Mouse (Mus musculus): ENCODE measurements around the gene Gm45785. TPM values are rescaled to one million over a fixed set of nuclear protein-coding genes. Genes with fewer than 3 reads are reported as not detected.

Gm45785 gene
- polyA plus RNA-seq, 1 experiment from 2014 or later = not detected

DNA sequence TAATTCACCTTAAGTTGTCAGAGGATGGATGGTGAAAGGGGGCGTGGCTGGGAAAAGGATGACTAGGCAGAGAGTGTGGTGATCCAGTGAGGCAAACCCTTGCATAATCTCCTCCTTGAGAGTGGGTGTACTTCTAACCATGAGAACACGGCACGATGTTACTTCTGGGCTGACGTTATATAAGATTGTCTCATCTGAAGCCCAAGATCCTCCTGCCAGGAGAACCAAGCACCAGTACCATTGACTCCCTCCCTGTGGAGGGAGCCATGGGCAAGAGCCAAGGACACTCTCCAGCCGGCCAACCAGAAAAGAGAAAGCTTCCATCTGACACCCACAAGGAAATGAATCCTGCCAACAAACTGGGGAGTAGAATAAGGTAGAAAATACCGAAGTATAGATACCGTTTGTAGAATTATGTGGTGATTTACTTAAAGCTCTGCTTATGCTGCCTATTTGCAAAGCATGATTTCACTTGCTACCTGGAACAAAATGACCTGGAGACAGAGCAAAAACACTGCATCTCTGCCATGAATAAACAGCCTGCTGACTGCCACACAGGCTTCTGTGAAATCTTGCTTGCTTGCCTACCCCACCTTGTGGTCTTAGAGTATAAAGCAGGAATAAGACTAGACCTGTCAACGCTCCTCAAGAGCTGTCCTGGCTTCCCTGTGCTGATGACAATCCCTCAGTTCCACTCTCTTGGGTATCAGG lies 27.8 kb downstream of the Gm45785 start:
- ATAC-seq (replicated peaks; ENCODE audit: low FRiP score) = no peak
- no peaks in the 10 kb centered on the region for H3K36me3 ChIP-seq (ENCODE audit: control insufficient read depth, insufficient read depth, low read length)
- no peaks in the 10 kb centered on the region; the same call in 1 of the 2 replicates for H3K27me3 ChIP-seq (replicated peaks; ENCODE audit: control insufficient read depth, insufficient read depth, low read length)
- peak; percentile 32 for DNase-seq (ENCODE audit: low spot score)
- H3K4me1 ChIP-seq (replicated peaks; ENCODE audit: control insufficient read depth, insufficient read depth, low read length) = no peaks in the 10 kb centered on the region
- no peak overlapping the region for H3K9ac ChIP-seq (ENCODE audit: low read depth, low read length)
- no peaks in the 10 kb centered on the region for H3K9me3 ChIP-seq (ENCODE audit: control insufficient read depth, low read length)
- WGBS = 29% methylated on average over 8 of the region's 8 CpGs
- no peak overlapping the region for H3K27ac ChIP-seq (ENCODE audit: low read depth, low read length)
- no peak overlapping the region for H3K4me3 ChIP-seq (ENCODE audit: low read depth, low read length)
- H3K4me2 ChIP-seq = no peak overlapping the region

DNA sequence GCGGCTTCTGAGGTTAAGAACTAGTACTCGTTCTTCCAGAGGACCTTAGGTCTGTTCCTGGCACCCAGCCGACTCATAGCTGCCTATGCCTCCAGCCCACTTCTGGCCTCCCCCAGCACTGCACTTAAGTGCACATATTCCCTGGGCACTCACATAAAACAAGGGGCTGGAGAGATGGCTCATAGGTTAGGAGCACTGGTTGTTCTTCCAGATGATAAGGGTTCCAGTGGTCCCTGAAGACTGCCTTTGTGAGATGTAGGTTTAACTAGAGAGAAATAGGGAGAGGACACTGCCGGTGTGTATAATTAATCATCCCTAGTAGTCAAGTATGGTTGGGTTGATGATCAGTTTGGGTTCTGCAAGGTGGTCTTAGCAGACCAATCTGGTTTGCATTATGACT lies 33.4 kb downstream of the Gm45785 start:
- ATAC-seq (replicated peaks; ENCODE audit: low FRiP score) (no peak), DNase-seq (ENCODE audit: low spot score) (peak; percentile 24)
- H3K36me3 ChIP-seq (ENCODE audit: control insufficient read depth, insufficient read depth, low read length) = no peaks in the 10 kb centered on the region
- 82% methylated on average over 4 of the region's 4 CpGs for WGBS
- no peak overlapping the region for H3K27ac ChIP-seq (ENCODE audit: low read depth, low read length)
- no peaks in the 10 kb centered on the region for H3K4me1 ChIP-seq (replicated peaks; ENCODE audit: control insufficient read depth, insufficient read depth, low read length)
- no peaks in the 10 kb centered on the region for H3K9me3 ChIP-seq (ENCODE audit: control insufficient read depth, low read length)
- H3K9ac ChIP-seq (ENCODE audit: low read depth, low read length) = no peak overlapping the region
- H3K4me2 ChIP-seq = no peak overlapping the region
- no peaks in the 10 kb centered on the region; the same call in 1 of the 2 replicates for H3K27me3 ChIP-seq (replicated peaks; ENCODE audit: control insufficient read depth, insufficient read depth, low read length)
- no peak overlapping the region for H3K4me3 ChIP-seq (ENCODE audit: low read depth, low read length)

DNA sequence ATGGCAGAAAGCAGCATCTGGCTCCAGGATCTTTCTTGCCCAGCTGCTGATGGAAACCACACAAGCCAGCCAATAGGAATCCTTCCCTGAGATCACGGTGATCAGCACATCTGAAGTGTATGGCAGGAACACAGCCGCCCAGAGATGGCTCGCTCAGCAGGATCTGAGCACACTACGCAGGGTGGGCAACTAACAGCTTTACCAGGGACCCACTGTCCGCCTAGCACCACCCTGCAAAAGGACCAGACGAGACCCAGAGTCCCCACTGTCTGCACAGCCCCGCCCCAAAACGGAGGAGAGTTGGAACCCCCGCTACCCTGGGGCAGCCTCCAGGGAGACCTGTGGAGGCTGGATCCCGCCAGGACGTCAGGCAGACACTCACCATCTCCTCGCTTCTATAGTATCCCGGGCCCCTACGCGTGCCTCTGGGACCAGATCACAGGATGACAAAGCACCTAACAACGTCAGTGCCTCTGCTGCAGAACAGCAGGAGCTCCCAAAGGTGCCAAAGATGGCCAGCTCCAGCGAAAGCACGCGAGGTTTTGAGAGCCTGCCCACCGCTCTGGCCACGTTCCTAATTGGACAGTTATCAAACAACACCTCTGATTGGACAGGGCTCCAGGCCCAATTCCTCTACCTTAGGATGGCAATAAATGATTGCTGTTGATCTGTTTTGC lies 34.3 kb downstream of the Gm45785 start, which contains the start of gene Zfp941:
Zfp941 (minus strand) TSS at position 526 of the 677 bp plus-strand sequence.
- DNase-seq (ENCODE audit: low spot score) = peak; percentile 62
- WGBS = 4% methylated on average over 21 of the region's 21 CpGs
- ATAC-seq (replicated peaks; ENCODE audit: low FRiP score) = peak; percentile 73

DNA sequence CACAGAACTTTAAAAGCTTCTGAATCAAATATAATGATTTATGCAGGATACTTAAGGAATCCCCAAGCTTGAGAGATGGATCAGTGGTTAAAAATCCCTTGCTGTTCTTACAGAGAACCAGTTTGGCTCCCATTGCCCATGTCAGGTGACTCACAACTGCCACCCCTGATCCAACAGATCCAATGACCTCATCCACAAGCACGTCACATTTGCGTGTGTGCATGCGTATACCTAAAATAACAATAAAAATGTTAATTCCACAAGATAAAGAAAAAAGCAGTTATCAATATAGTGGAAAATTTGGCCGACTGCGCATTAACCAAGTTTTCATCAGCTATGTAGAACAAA lies 34.9 kb downstream of the Gm45785 start:
- H3K4me1 ChIP-seq (replicated peaks; ENCODE audit: control insufficient read depth, insufficient read depth, low read length) = no peaks in the 10 kb centered on the region
- 66% methylated on average over 5 of the region's 5 CpGs for WGBS
- no peak overlapping the region for H3K27ac ChIP-seq (ENCODE audit: low read depth, low read length)
- no peak for DNase-seq (ENCODE audit: low spot score)
- no peaks in the 10 kb centered on the region for H3K36me3 ChIP-seq (ENCODE audit: control insufficient read depth, insufficient read depth, low read length)
- no peaks in the 10 kb centered on the region for H3K9me3 ChIP-seq (ENCODE audit: control insufficient read depth, low read length)
- peak overlapping the region; percentile 40 for H3K4me3 ChIP-seq (ENCODE audit: low read depth, low read length)
- H3K9ac ChIP-seq (ENCODE audit: low read depth, low read length) = no peak overlapping the region
- no peaks in the 10 kb centered on the region for H3K27me3 ChIP-seq (replicated peaks; ENCODE audit: control insufficient read depth, insufficient read depth, low read length)
- ATAC-seq (replicated peaks; ENCODE audit: low FRiP score) = peak; percentile 23; the same call in 1 of the 2 replicates
- peak overlapping the region; percentile 63 for H3K4me2 ChIP-seq

More for the DNA sequence above, 34.3 kb downstream of the Gm45785 start, which contains the start of gene Zfp941:
- Histone ChIP-seq H3K27me3 (replicated peaks; ENCODE audit: control insufficient read depth, insufficient read depth, low read length) (no peaks in the 10 kb centered on the region), H3K4me3 (ENCODE audit: low read depth, low read length) (peak within 1 kb of the TSS; percentile 40), H3K27ac (ENCODE audit: low read depth, low read length) (no peak within 1 kb of the TSS), H3K4me1 (replicated peaks; ENCODE audit: control insufficient read depth, insufficient read depth, low read length) (no peaks in the 10 kb centered on the region), H3K4me2 (peak within 1 kb of the TSS; percentile 63), H3K9ac (ENCODE audit: low read depth, low read length) (peak within 1 kb of the TSS; percentile 28; the same call in 1 of the 2 replicates), H3K9me3 (ENCODE audit: control insufficient read depth, low read length) (no peaks in the 10 kb centered on the region), H3K36me3 (ENCODE audit: control insufficient read depth, insufficient read depth, low read length) (no peaks in the 10 kb centered on the region)

DNA sequence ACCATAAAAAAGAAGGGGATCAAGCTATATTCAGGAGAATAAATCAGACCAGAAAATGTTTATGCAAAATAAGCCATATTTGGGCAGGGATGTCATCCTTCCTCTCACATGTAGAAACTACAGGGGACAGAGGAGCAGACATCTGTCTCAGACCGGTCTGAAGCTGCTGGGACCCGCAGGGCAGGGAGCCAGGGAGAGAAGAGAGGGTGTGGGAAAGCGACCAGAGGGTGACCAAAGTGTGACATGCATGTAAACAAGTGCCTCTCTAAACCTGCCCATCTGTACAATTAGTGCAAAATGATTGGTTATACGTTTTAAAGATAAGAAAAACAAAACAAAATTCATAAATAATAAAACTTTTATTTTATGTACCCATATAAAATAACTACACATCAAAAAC lies 36.0 kb downstream of the Gm45785 start:
- 82% methylated on average over 4 of the region's 4 CpGs for WGBS
- Histone ChIP-seq H3K4me3 (ENCODE audit: low read depth, low read length) (no peak overlapping the region), H3K4me2 (no peak overlapping the region), H3K9ac (ENCODE audit: low read depth, low read length) (no peak overlapping the region), H3K9me3 (ENCODE audit: control insufficient read depth, low read length) (no peaks in the 10 kb centered on the region), H3K36me3 (ENCODE audit: control insufficient read depth, insufficient read depth, low read length) (no peaks in the 10 kb centered on the region), H3K4me1 (replicated peaks; ENCODE audit: control insufficient read depth, insufficient read depth, low read length) (no peaks in the 10 kb centered on the region), H3K27ac (ENCODE audit: low read depth, low read length) (no peak overlapping the region), H3K27me3 (replicated peaks; ENCODE audit: control insufficient read depth, insufficient read depth, low read length) (no peaks in the 10 kb centered on the region)
- ATAC-seq (replicated peaks; ENCODE audit: low FRiP score) = no peak; the same call in 1 of the 2 replicates
- DNase-seq (ENCODE audit: low spot score) = peak; percentile 15

DNA sequence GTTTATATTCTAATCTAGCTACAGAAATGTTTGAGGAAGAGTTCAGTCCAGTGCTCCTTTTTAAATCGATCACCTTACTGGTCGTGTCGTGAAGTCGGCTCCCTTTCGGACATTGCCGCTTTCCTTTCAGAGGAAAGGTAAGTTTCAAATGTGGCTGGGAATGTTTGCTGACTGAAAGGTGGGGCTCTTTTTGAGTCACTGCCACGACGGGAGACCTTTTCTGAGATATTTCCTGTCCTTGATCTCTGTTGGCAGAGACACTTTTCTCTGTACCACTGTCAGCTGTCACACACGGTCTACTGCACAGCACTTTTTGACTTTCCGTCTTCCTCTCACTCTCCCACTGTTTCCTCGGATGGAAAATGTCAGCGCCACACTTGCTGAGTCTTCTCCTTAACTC lies 43.3 kb downstream of the Gm45785 start:
- WGBS = 89% methylated on average over 12 of the region's 12 CpGs
- H3K4me2 ChIP-seq = no peak overlapping the region
- H3K36me3 ChIP-seq (ENCODE audit: control insufficient read depth, insufficient read depth, low read length) = no peaks in the 10 kb centered on the region
- H3K27ac ChIP-seq (ENCODE audit: low read depth, low read length) = no peak overlapping the region
- DNase-seq (ENCODE audit: low spot score) (no peak), ATAC-seq (replicated peaks; ENCODE audit: low FRiP score) (no peak)
- H3K9ac ChIP-seq (ENCODE audit: low read depth, low read length) = no peak overlapping the region
- no peaks in the 10 kb centered on the region for H3K9me3 ChIP-seq (ENCODE audit: control insufficient read depth, low read length)
- H3K27me3 ChIP-seq (replicated peaks; ENCODE audit: control insufficient read depth, insufficient read depth, low read length) = no peaks in the 10 kb centered on the region
- no peak overlapping the region for H3K4me3 ChIP-seq (ENCODE audit: low read depth, low read length)
- H3K4me1 ChIP-seq (replicated peaks; ENCODE audit: control insufficient read depth, insufficient read depth, low read length) = no peaks in the 10 kb centered on the region

DNA sequence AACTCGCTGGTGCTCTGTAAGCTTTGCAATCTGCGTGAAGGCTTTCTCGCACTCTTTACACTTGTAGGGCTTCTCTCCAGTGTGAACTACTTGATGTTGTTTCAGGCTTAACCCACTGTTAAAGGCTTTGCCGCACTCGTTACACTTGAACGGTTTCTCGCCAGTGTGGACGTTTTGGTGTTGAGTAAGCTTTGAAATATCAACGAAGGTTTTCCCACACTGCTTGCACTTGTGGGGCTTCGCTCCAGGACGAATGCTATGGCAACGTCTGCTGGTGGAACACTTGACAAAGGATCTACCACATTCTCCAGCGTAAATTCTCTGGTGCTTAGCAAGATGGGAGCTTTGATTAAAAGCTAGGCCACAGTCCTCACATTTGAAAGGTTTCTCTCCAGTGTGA lies 44.4 kb downstream of the Gm45785 start:
- 83% methylated on average over 13 of the region's 13 CpGs for WGBS
- DNase-seq (ENCODE audit: low spot score) = no peak
- Histone ChIP-seq H3K27me3 (replicated peaks; ENCODE audit: control insufficient read depth, insufficient read depth, low read length) (no peaks in the 10 kb centered on the region), H3K4me3 (ENCODE audit: low read depth, low read length) (no peak overlapping the region), H3K9me3 (ENCODE audit: control insufficient read depth, low read length) (no peaks in the 10 kb centered on the region), H3K4me1 (replicated peaks; ENCODE audit: control insufficient read depth, insufficient read depth, low read length) (no peaks in the 10 kb centered on the region), H3K9ac (ENCODE audit: low read depth, low read length) (no peak overlapping the region), H3K4me2 (no peak overlapping the region), H3K36me3 (ENCODE audit: control insufficient read depth, insufficient read depth, low read length) (no peaks in the 10 kb centered on the region), H3K27ac (ENCODE audit: low read depth, low read length) (no peak overlapping the region)
- ATAC-seq (replicated peaks; ENCODE audit: low FRiP score) = no peak

DNA sequence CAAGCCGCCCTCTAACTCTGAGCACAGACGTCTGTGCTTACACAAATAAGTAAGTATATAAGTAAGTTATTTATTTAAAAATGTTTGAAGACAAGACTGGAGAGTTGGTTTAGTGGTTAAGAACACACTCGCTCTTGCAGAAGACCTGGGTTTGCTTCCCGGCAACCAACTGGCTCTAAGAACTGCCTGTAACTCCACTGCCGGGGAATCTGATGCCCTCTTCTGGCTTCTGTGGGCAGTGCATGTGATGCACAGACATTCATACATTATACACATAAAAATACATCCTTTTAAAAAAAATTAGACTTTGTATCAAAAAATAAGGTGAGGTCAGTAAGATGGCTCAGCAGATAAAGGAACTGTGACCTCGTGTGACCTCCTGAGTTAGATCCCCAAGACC lies 45.6 kb downstream of the Gm45785 start:
- Histone ChIP-seq H3K27me3 (replicated peaks; ENCODE audit: control insufficient read depth, insufficient read depth, low read length) (no peaks in the 10 kb centered on the region), H3K9me3 (ENCODE audit: control insufficient read depth, low read length) (no peaks in the 10 kb centered on the region), H3K27ac (ENCODE audit: low read depth, low read length) (no peak overlapping the region), H3K4me3 (ENCODE audit: low read depth, low read length) (no peak overlapping the region), H3K4me1 (replicated peaks; ENCODE audit: control insufficient read depth, insufficient read depth, low read length) (no peaks in the 10 kb centered on the region), H3K36me3 (ENCODE audit: control insufficient read depth, insufficient read depth, low read length) (no peaks in the 10 kb centered on the region), H3K4me2 (no peak overlapping the region), H3K9ac (ENCODE audit: low read depth, low read length) (no peak overlapping the region)
- WGBS = 90% methylated on average over 6 of the region's 6 CpGs
- DNase-seq (ENCODE audit: low spot score) = no peak
- no peak for ATAC-seq (replicated peaks; ENCODE audit: low FRiP score)

DNA sequence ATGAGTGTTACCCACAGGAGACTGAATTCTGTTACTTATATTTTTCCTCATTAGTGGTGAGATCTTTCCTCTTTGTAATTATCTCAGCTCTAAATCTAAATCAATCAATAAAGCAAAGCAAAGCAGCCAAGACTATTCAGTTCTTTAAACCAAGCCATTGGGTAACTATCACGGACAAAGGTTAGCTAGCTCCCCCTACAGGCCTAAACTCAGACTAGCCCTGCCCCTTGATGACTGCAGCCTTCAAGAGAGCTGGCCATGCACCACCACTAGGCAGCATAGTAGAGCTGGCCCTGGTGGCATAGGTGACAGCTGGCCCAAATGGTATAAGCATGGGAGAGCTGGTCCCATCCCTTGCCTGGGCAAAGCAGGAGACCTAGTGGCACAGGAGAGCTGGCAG lies 50.4 kb downstream of the Gm45785 start:
- Histone ChIP-seq H3K36me3 (ENCODE audit: control insufficient read depth, insufficient read depth, low read length) (no peaks in the 10 kb centered on the region), H3K9ac (ENCODE audit: low read depth, low read length) (no peak overlapping the region), H3K9me3 (ENCODE audit: control insufficient read depth, low read length) (no peaks in the 10 kb centered on the region), H3K4me1 (replicated peaks; ENCODE audit: control insufficient read depth, insufficient read depth, low read length) (no peaks in the 10 kb centered on the region), H3K27ac (ENCODE audit: low read depth, low read length) (no peak overlapping the region), H3K4me3 (ENCODE audit: low read depth, low read length) (no peak overlapping the region), H3K27me3 (replicated peaks; ENCODE audit: control insufficient read depth, insufficient read depth, low read length) (no peaks in the 10 kb centered on the region), H3K4me2 (no peak overlapping the region)
- 19% methylated on average over 1 of the region's 1 CpGs for WGBS
- ATAC-seq (replicated peaks; ENCODE audit: low FRiP score) (peak; percentile 69), DNase-seq (ENCODE audit: low spot score) (no peak)
